Mouse (Mus musculus) megakaryocyte, embryonic 14.5 days (primary cell): ENCODE measurements around the gene Npff.

ENCODE experiments used
- FLI1 ChIP-seq: IDR thresholded peaks from 2 replicates; pipeline ENCODE4 v1.6.1; 2012; ENCODE audit warnings: low read length, inconsistent platforms, mixed read lengths
- GATA1 ChIP-seq: IDR thresholded peaks from 3 replicates; pipeline ENCODE4 v1.6.1; 2012; ENCODE audit warnings: mixed read lengths, low read length, inconsistent platforms, borderline replicate concordance

- no peak for TF ChIP-seq GATA1
- TF ChIP-seq FLI1: no peak
Measured at GRCm38 (mm10) chr15:102505073-102505769, 19.5 kb downstream of the Npff start.
